Mouse (Mus musculus): Measurements from ENCODE around the gene Tmem63b. TPM values are rescaled to one million over a fixed set of nuclear protein-coding genes. Genes with fewer than 3 reads are reported as not detected.
A peak's percentile ranks its signal among the peaks of the same experiment; 100 is the strongest.

Gene Tmem63b
- polyA plus RNA-seq, 1 experiment from 2014 or later, result 108 TPM

DNA sequence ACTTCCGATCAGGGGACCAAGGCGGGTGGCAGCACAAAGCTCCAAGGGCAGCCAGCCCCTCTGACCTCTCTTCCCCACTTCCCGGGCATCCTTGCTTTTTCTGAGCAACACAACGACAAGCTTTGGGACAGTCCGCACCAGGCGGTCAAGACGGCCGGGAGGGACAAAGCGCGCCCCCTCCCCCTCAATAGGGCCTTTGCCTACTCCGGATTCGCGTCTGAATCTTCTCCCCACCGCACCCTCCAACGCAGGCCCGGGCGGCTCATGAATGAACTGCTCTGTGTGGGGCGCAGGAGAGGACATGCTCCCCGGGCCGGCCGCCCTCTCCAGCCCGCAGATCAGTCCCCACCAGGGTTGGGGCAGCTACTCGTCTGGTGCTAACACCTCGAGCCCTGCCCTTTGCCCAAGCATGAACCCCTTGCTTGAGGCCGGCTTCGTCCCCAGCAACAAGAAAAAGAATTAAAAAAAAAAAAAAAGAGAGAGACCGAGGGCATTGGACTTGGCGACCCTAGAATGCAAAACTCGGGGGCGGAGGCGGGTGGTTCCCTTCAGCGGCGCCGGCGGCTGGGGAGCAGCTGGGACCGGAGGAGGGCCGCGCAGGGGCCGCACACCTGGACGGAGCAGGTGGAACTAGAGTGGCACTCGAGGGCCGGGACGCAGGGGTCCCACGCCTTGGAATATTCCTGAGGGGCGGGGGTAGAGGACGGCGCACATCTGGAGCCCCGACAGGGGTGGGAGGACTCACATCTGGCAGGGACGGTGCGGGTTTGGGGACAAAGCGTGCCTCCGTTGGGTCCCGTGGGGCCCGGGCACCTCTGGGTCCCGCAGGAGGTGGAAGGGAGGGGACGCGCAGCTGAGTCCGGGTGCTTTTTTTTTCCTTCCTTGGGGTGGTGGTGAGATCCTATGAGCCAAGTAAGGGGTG, 1.3 kb downstream of the Tmem63b start:
- Histone ChIP-seq H3K36me3 (no peaks in the 10 kb centered on the region), H3K27ac (peak overlapping the region; percentile 65; the same call in 1 of the 2 replicates), H3K9me3 (no peaks in the 10 kb centered on the region), H3K9ac (peak overlapping the region; percentile 83), H3K4me3 (peak overlapping the region; percentile 80), H3K4me2 (replicated peaks) (peak overlapping the region; percentile 75), H3K27me3 (replicated peaks) (no peaks in the 10 kb centered on the region), H3K4me1 (peaks cover 32% of the 10 kb centered on the region)
- under 1% methylated on average over 58 of the region's 58 CpGs for WGBS
- peak; percentile 67 for ATAC-seq (ENCODE audit: low FRiP score, low read depth)

DNA sequence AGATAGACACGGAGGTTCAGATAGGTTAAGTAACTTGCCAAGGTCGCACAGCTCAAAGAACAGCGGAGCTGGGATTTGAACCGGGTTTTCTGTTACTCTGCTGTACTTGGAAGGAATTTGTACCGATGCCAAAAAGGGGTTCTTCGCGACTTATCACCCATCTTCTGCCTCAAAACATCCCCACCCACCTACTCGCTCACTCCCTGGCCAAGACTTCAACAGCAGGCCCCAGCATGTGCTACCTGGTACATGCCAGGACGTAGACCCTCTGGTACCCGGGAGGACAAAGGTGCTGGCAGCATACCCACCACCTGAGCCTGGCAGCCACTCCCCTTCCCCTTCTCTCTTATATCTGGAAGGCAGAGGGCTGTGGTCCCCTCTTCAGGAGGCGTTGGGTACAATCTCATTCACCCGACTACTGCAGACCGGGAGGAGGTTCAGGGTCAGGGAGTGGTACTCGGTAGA, 2.0 kb downstream of the Tmem63b start:
- peak overlapping the region; percentile 80 for H3K4me3 ChIP-seq
- peaks cover 33% of the 10 kb centered on the region for H3K4me1 ChIP-seq
- H3K27ac ChIP-seq, result peak overlapping the region; percentile 65; the same call in 1 of the 2 replicates
- no peaks in the 10 kb centered on the region for H3K27me3 ChIP-seq (replicated peaks)
- no peaks in the 10 kb centered on the region for H3K36me3 ChIP-seq
- 32% methylated on average over 14 of the region's 14 CpGs for WGBS
- H3K4me2 ChIP-seq (replicated peaks), result peak overlapping the region; percentile 75
- peak; percentile 23; the same call in 1 of the 2 replicates for ATAC-seq (ENCODE audit: low FRiP score, low read depth)
- H3K9me3 ChIP-seq, result no peaks in the 10 kb centered on the region
- H3K9ac ChIP-seq, result peak overlapping the region; percentile 83

DNA sequence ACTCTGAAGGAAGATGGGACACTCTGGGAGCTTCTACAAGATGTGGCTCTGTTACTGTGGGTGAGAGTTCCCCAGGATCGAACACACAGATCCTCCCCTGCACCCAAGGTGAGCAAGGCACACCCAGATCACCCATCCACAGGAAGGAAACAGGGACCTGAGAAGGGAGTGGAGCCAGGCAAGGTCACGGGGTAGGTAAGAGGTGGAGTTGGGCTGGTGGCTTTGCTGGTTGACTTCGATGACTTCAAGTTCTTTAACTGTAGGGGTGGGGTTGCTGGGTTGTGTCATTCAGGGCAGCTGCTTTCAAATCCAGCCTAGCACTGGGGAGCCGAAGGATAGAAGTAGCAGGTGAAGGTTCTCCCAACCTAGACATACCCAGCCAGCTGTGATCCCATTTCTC, 3.9 kb downstream of the Tmem63b start:
- no peaks in the 10 kb centered on the region for H3K9me3 ChIP-seq
- peaks cover 13% of the 10 kb centered on the region for H3K36me3 ChIP-seq
- H3K9ac ChIP-seq, result no peak overlapping the region
- no peak overlapping the region for H3K4me2 ChIP-seq (replicated peaks)
- WGBS, result 94% methylated on average over 4 of the region's 4 CpGs
- no peaks in the 10 kb centered on the region for H3K27me3 ChIP-seq (replicated peaks)
- no peak for ATAC-seq (ENCODE audit: low FRiP score, low read depth)
- peaks cover 32% of the 10 kb centered on the region for H3K4me1 ChIP-seq
- H3K27ac ChIP-seq, result no peak overlapping the region
- no peak overlapping the region for H3K4me3 ChIP-seq

DNA sequence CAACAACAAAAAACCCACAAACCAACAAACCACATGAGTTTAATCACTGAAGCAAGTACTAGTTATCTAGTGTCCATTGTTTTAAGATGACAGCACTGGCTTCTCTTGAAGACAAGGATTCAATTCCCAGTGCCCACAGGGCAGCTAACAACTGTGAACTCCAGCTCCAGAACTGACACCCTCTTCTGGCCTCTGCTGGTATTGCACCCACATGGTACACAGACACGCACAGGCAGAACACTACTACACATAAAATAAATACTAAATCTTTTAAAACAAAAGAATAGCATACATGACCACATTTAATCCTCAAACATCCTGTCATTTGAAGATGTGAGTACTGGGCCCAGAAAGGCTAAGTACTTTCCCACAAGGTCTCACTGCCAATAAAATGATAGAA, 5.1 kb downstream of the Tmem63b start:
- H3K4me3 ChIP-seq, result no peak overlapping the region
- H3K36me3 ChIP-seq, result peaks cover 23% of the 10 kb centered on the region
- 98% methylated on average over 1 of the region's 1 CpGs for WGBS
- H3K27me3 ChIP-seq (replicated peaks), result no peaks in the 10 kb centered on the region
- peaks cover 19% of the 10 kb centered on the region for H3K4me1 ChIP-seq
- no peaks in the 10 kb centered on the region for H3K9me3 ChIP-seq
- no peak overlapping the region for H3K27ac ChIP-seq
- ATAC-seq (ENCODE audit: low FRiP score, low read depth), result no peak
- H3K4me2 ChIP-seq (replicated peaks), result no peak overlapping the region
- H3K9ac ChIP-seq, result no peak overlapping the region

DNA sequence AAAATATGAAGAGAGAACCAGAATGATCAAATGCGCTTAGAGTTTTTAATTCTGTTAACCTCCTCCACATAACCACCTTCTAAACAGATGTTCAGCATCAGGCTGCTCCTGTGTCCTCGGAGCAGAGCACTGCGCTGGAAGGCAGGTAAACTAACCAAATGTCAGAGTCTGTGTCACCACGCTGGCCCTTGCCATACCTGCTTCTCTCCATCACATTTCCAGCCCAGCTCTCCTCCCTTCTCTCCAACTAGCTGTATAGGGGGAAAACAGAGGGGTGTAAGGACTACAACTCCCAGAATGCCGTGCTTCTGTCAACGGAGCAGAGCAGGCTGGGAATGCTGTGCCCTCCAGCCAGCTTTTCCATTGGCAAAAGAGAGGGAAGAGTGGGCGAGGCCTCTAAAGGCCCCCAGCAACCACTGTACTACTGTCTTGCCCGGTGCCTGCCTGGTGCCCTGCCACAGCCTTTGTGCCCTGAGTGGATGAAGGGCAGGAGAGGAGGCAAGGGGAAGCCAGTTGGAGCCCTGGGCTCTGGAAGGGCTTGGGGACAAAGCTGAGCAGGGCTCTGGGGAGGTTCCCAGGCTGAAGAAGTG, 6.2 kb downstream of the Tmem63b start:
- H3K9ac ChIP-seq, result peak overlapping the region; percentile 41
- WGBS, result 51% methylated on average over 8 of the region's 8 CpGs
- peaks cover 18% of the 10 kb centered on the region for H3K4me1 ChIP-seq
- no peak overlapping the region for H3K4me3 ChIP-seq
- ATAC-seq (ENCODE audit: low FRiP score, low read depth), result peak; percentile 64
- H3K9me3 ChIP-seq, result no peaks in the 10 kb centered on the region
- H3K4me2 ChIP-seq (replicated peaks), result peak overlapping the region; percentile 45
- H3K36me3 ChIP-seq, result peaks cover 33% of the 10 kb centered on the region
- H3K27ac ChIP-seq, result peak overlapping the region; percentile 65; the same call in 1 of the 2 replicates
- H3K27me3 ChIP-seq (replicated peaks), result no peaks in the 10 kb centered on the region

DNA sequence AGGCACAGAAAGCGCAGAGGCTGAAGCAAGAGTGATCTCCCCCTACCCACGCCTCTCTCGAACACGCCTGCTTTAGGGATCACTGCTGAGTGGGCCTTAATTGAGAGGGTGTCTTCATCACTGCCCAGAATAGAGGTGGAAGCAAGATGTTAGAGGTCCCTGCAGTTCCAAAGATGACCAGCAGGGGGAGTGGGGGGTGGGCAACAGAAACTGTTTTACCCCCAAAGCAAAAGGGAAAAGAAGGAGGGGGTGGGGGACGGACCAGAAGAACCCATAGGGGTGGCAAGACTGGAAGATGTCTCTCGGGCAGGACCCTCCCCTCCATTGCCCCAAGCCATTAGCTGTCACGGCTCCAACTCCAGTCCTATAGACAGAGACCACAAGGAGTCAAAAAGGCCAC, 8.6 kb downstream of the Tmem63b start:
- Histone ChIP-seq H3K36me3 (peaks cover 57% of the 10 kb centered on the region), H3K4me2 (replicated peaks) (no peak overlapping the region), H3K27ac (no peak overlapping the region), H3K9ac (no peak overlapping the region), H3K27me3 (replicated peaks) (no peaks in the 10 kb centered on the region), H3K4me1 (peaks cover 9% of the 10 kb centered on the region), H3K4me3 (no peak overlapping the region), H3K9me3 (no peaks in the 10 kb centered on the region)
- WGBS, result 41% methylated on average over 7 of the region's 7 CpGs
- no peak for ATAC-seq (ENCODE audit: low FRiP score, low read depth)

DNA sequence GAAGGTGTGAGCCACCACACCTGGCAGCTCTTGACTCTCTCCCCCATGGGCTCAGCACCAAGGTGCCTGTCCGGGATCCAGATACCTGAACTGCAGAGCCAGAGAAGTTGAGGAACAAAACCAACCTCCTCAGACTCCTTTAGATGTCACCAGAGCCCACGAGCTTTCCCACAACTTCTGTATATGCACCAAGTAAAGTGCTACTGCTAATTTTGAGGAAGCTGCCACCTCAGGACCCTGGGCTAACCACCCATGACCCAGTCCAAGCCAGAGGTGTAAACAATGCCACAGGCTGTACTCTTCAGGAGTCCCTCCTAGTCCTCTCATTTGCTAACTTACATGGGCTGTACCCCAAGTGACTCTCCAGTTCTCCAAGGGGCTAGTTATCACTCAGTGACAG, 14.1 kb downstream of the Tmem63b start:
- no peaks in the 10 kb centered on the region for H3K9me3 ChIP-seq
- no peaks in the 10 kb centered on the region for H3K4me1 ChIP-seq
- no peak overlapping the region for H3K27ac ChIP-seq
- no peak overlapping the region for H3K4me3 ChIP-seq
- H3K9ac ChIP-seq, result no peak overlapping the region
- 85% methylated on average over 2 of the region's 2 CpGs for WGBS
- no peaks in the 10 kb centered on the region for H3K27me3 ChIP-seq (replicated peaks)
- no peak overlapping the region for H3K4me2 ChIP-seq (replicated peaks)
- peaks cover 95% of the 10 kb centered on the region for H3K36me3 ChIP-seq
- no peak for ATAC-seq (ENCODE audit: low FRiP score, low read depth)

DNA sequence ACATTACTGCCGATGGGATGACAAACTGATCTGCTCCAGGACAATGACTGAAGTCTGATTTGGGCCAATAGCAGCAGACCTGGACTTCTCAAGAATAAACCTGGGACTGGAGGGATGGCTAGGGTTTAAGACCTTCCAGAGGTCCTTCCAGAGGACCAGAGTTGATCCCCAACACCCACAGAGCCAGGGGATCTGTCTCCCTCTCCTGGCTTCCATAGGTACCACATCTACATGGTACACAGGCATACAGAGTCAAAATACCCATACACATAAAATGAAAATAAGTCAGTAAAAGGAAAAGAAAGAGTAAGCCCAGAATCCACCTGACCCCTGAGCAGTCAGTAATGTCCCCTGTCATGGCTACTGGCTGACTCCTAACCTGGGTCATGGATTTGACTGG, 14.9 kb downstream of the Tmem63b start:
- H3K4me1 ChIP-seq, result no peaks in the 10 kb centered on the region
- H3K9ac ChIP-seq, result no peak overlapping the region
- H3K27me3 ChIP-seq (replicated peaks), result no peaks in the 10 kb centered on the region
- no peak overlapping the region for H3K27ac ChIP-seq
- H3K9me3 ChIP-seq, result no peaks in the 10 kb centered on the region
- no peak overlapping the region for H3K4me3 ChIP-seq
- H3K36me3 ChIP-seq, result peaks cover 98% of the 10 kb centered on the region
- no peak for ATAC-seq (ENCODE audit: low FRiP score, low read depth)
- H3K4me2 ChIP-seq (replicated peaks), result no peak overlapping the region
- whole genome bisulfite sequencing, result 94% methylated on average over 1 of the region's 1 CpGs

DNA sequence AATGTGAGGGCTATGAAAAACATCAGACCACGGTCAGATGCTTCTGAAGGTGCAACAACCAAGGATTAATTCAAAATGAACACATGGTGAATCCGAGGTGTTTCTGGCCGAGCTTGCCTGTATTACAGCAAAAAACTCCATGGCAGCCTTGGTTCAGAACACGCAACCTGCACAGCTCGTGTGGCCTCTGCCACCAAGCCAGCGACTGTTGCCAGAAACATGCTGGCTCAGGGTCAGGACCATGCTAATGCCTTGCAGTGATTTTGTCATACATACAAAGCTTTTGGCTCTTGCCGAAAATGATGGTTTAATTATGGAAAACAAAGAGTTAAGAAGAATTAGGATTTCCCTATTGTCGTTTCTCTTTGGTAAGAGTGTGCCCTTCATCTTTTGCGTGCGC, 18.7 kb downstream of the Tmem63b start:
- Histone ChIP-seq H3K4me2 (replicated peaks) (no peak overlapping the region), H3K27ac (no peak overlapping the region), H3K4me3 (no peak overlapping the region), H3K9ac (no peak overlapping the region), H3K9me3 (no peaks in the 10 kb centered on the region), H3K4me1 (no peaks in the 10 kb centered on the region), H3K36me3 (peaks cover 97% of the 10 kb centered on the region), H3K27me3 (replicated peaks) (no peaks in the 10 kb centered on the region)
- 94% methylated on average over 10 of the region's 10 CpGs for WGBS
- ATAC-seq (ENCODE audit: low FRiP score, low read depth), result no peak

DNA sequence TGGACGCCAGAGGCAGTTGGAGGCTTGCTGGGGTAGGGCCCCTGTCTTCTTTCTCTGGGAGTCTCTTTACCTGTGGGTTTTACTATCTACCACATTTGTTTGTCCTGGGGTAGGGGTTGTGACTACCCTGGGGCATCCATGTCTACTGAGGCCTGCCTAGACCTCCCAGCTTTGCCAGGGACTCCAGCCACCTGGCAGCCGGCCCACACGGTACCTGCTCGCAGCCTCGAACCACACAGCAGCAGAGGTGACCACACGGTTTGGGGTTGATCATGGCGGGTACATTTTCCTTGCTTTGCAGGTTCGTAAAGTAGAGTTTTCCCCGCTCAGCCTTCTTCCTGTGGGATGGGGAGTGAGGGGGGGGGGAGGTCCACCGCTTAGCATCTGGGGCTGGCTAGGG, 19.2 kb downstream of the Tmem63b start:
- ATAC-seq (ENCODE audit: low FRiP score, low read depth), result no peak
- no peak overlapping the region for H3K4me3 ChIP-seq
- no peak overlapping the region for H3K9ac ChIP-seq
- H3K4me1 ChIP-seq, result no peaks in the 10 kb centered on the region
- peaks cover 97% of the 10 kb centered on the region for H3K36me3 ChIP-seq
- H3K4me2 ChIP-seq (replicated peaks), result no peak overlapping the region
- WGBS, result 88% methylated on average over 10 of the region's 10 CpGs
- H3K27ac ChIP-seq, result no peak overlapping the region
- no peaks in the 10 kb centered on the region for H3K9me3 ChIP-seq
- no peaks in the 10 kb centered on the region for H3K27me3 ChIP-seq (replicated peaks)

DNA sequence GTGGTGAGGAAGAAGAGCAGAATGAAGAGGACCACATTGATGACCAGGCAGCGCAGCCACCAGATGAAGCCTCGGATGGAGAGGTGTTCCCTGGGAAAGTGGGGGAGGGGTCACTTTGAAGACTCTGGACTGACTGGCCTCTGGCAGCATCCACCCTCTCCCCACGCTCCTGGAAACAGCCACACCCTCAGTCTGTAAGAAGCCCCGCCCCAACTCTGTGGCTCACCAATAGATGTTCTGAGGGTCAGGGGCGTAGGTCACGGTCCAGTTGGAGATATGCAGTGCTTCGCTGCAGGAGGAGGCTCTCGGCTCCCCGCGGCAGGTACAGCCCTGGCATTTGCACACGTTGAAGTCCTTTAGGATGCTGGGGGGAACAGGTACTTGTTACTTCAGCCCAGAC, 20.6 kb downstream of the Tmem63b start:
- Histone ChIP-seq H3K4me1 (no peaks in the 10 kb centered on the region), H3K4me3 (no peak overlapping the region), H3K9me3 (no peaks in the 10 kb centered on the region), H3K27me3 (replicated peaks) (no peaks in the 10 kb centered on the region), H3K9ac (no peak overlapping the region), H3K36me3 (peaks cover 96% of the 10 kb centered on the region), H3K4me2 (replicated peaks) (no peak overlapping the region), H3K27ac (no peak overlapping the region)
- 81% methylated on average over 11 of the region's 11 CpGs for WGBS
- no peak for ATAC-seq (ENCODE audit: low FRiP score, low read depth)

DNA sequence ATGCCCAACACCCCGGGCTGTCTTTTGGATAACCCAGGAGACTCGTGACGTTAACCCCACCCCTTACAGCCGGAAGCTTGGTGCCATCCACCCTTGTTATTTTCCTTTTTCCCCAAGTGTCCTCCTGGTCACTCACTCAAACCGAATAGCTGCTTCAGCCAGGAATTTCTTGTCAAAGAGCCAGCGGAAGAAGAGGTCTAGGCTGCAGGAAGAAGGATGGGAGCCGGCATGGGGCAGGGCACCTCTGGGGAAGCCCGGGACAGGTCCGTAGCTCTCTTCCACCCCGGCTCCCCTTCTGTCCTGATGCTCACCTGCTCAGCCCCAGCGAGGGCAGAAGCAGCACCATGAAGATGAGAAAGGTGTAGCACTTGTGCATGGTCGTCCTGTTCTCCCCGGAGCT, 22.1 kb downstream of the Tmem63b start:
- WGBS, result 92% methylated on average over 13 of the region's 13 CpGs
- no peak overlapping the region for H3K4me3 ChIP-seq
- H3K4me1 ChIP-seq, result no peaks in the 10 kb centered on the region
- H3K9ac ChIP-seq, result no peak overlapping the region
- no peak overlapping the region for H3K27ac ChIP-seq
- H3K36me3 ChIP-seq, result peaks cover 91% of the 10 kb centered on the region
- ATAC-seq (ENCODE audit: low FRiP score, low read depth), result no peak
- no peaks in the 10 kb centered on the region for H3K9me3 ChIP-seq
- H3K4me2 ChIP-seq (replicated peaks), result no peak overlapping the region
- no peaks in the 10 kb centered on the region for H3K27me3 ChIP-seq (replicated peaks)
